Mouse (Mus musculus) cerebellum, adult 9-11 months (tissue): ENCODE measurements around the gene Olfr1128.
"Not testable (repeated sequence)": the region's sequence is repeated elsewhere in the genome, so short reads cannot be mapped to it uniquely, and the experiment has no call there.

ENCODE experiments used
- DNase-seq: peaks from one replicate; pipeline ENCODE4 v3.0.0; 2022

Olfr1128 gene

DNA sequence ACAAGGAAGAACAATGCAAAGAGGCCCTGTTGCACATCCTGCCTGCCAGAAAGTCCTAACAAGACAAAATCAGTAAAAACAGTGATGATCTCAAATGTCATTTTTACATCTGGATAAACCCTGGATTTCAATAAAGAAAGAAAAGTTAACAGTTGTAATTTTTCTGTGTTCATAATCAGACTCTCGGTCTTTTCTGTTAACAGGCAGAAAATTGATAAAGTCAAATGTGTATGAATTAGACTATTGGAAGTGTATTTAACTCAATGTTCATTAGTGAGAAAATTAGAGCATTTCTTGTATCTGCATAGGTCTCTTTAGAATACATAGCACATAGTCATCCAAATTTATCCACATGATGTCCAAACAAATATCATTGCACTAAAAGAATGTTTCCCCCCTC lies at the start of gene Olfr1128:
TSS of gene Olfr1128 (minus strand) at position 101 of the 400 bp plus-strand sequence.
- no peak for DNase-seq

DNA sequence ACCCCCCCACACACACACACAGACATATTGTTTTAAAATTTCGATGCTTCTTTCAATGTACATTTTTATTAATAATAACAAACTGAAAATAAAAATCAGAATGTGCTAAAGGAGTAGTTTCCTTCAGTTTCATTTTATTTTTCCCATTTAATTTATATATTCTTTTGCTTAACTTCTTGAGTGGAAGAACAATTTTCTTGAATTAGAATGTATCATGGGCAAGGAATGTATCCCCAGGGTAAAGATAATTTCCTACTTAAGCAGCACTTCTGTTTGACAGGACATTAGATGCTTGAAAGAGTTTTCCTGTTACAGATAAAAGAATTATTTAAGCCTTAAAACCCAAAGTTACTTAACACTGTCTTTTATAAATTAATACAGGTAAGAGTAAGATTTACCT lies 28.3 kb upstream of the Olfr1128 start, which contains the start of gene Olfr1129:
TSS of gene Olfr1129 (plus strand) at position 301 of the 400 bp plus-strand sequence.
- DNase-seq, result not testable (repeated sequence)

DNA sequence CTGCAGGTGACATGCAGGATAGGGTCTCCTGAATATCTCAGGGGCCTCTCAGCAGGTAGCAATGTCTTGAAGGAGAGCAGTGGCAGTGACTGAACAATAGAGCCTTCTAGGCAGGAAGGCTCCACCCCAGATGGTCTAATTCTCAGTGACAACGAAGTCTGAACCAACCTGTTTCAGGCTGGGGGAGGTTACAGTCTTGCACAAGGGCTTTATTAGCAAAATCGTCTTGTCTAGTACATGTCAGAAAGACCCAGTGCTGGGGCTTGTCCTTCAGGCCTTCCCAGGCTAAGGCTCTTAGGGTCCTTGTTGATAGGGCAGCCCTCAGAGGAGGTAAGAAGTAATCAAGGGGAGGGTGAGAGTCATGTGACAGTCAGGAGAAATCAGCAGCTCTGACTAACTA lies 10.5 kb downstream of the Olfr1128 start:
- DNase-seq, result no peak

DNA sequence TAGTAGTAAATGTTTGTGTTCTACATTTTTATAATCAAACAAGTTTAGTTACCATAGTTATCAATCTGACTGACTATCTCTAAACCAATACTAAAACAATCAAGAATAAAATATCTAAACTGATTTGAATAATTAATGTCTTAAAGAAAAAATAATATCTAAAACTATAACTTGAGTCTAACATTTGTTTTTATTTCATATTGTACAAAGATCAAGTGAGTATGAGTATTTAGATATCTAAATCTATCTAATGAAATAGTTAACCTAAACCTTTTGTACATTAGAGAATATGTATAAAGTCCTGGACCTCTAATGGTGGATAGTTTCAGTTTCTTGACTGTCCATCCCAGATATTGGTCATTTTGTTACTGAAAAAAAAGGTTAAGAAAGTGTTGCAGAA lies 13.8 kb downstream of the Olfr1128 start, which contains the start of gene Olfr153:
TSS of gene Olfr153 (plus strand) at position 301 of the 400 bp plus-strand sequence.
- DNase-seq, result no peak

DNA sequence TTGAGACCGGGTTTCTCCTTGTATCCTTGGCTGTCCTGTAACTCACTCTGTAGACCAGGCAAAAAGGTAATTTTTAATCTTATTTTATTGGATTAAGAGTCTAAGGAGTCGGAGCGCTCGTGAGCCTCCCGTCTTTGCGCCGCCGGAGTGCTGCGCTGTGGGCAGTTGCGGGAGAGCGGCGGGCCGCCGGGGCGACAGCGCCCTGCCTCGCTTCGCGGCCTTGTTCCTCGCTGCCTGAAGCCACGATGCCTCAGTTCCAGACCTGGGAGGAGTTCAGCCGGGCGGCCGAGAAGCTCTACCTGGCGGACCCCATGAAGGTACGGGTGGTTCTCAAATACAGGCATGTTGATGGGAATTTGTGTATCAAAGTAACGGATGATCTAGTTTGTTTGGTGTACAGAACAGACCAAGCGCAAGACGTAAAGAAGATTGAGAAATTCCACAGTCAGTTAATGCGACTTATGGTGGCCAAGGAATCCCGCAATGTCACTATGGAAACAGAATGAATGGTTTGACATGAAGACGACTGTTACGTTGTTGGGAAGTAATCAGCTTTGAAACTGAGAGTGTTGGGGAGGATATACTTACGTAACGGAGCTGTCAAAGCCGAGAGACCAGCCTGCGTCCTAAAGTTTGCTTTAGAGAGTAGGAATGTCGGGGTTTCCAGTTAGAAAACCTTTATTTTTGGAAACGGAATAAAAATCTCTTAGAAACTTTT lies 19.3 kb downstream of the Olfr1128 start:
- DNase-seq, result not testable (repeated sequence)

DNA sequence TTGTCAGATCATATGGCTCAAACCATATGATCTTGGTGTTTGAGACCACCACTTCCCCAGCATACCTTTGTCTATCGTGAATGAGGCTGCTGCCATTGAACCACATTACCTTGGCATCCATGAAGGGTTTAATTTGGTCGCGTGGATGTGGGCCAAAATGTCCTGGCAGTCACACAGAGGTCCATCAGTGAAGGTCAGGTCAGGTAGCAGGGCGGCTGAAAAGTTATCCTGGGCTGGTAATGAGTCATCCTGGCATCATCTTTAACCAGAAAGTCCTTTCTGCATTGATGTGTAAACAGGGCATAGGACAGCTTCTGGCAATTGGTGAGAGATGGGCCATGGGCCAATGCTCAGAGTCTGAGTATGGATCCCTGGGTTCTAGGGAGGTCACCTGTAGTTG lies 24.7 kb downstream of the Olfr1128 start:
- DNase-seq, result no peak

DNA sequence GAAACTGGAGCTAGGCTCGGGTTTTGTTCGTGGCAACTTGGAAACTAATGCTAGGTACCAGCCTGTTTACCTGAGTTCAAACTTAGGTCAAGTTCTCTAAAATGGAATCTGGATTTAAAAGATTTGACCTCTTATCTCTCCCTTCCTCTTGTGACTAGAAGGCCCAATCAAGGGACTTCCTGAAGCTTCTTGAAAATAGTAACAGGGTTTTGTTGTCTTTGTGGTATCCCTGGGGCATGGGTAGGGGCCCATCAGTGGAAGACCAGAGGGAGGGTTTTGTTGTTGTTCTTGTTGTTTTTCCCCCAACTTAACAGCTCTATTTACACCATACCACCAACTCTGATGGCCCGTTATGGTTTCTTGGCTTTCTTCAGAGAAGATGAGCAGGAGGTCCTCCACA lies 28.8 kb downstream of the Olfr1128 start:
- no peak for DNase-seq

DNA sequence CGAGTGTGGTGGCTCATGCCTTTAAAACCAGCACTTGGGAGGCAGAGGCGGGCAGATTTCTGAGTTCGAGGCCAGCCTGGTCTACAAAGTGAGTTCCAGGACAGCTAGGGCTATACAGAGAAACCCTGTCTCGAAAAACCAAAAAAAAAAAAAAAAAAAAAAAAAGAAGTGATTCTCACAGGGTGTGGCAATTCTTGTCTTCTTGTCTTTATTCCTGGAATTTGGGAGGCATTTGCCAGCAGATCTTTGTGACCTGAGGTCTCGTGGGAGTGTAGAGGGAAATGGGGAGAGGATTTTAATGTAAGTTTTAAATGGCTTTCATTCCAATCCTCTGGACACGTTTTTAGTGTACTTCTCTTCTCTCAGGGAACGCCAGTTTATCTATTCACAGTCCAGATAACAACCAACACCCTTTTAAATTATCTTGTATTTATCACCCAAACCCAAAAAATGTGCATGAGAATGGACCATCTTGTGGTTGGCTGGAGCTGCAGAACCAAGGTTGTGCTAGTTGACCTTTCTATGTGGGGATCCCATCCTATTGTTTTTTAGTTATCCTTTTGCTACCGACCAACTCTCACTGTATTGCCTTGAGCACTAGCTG lies 29.8 kb downstream of the Olfr1128 start:
- DNase-seq, result no peak

DNA sequence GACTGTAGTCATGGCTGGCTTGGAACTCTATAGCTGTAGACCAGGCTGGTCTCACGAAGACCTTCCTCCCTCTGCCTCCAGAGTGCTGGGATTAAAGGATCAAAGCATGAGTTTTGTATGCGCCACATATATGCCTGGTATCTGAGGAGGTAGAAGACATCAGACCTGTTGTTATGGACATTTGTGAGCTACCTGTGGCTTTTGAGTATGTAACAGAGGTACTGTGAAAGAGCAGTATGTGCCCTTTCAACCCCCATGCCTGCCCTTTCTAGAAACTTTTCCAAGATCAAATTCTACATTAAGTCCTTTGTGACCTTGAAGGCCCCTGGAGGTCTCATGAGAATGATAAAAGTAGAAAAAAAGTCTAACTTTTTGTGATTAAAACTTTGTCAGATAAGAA lies 30.3 kb downstream of the Olfr1128 start:
- no peak for DNase-seq

DNA sequence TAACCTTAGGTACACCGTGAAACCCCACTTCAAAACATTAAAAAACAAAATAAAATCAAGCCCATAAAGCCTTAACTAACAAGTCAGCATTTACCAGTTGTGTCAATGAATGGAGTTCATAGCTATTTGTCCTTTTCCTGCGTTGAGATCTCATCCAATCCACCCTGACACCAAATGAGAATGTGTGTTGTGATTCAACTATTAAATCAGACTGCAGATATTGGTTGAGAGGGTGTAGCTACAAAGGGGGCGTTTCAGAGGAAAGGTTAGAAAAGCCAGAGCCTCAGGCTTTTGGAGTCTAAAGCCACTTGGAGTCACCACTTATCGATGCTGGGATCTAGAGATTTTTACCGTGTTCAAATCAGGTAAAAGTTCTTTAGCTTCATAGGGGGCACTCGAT lies 39.1 kb downstream of the Olfr1128 start, which contains the start of gene Pramel6:
TSS of gene Pramel6 (plus strand) at position 301 of the 400 bp plus-strand sequence.
- no peak for DNase-seq

DNA sequence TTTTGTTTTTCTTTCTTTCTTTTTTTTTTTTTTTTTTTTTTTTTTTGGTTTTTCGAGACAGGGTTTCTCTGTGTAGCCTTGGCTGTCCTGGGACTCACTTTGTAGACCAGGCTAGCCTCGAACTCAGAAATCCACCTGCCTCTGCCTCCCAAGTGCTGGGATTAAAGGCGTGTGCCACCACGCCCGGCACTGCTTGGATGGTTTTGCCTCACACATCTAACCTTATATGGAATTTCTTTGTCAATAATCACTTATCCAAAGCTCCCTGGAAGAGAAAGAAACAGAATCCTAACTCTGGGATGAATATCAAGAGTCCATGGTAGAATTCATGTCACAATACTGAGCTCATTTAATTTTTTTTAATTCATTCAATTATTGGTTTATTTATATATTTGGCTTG lies 48.3 kb downstream of the Olfr1128 start, which contains the start of gene Pramel7:
TSS of gene Pramel7 (minus strand) at position 101 of the 400 bp plus-strand sequence.
- DNase-seq, result not testable (repeated sequence)
